Mouse (Mus musculus) liver, embryonic 14.5 days (tissue): Measurements from ENCODE around the gene Pip5k1b. TPM values are rescaled to one million over a fixed set of nuclear protein-coding genes. Genes with fewer than 3 reads are reported as not detected.
A peak's percentile ranks its signal among the peaks of the same experiment; 100 is the strongest.

Experiments
- ATAC-seq: fragments of 200-750 bp; cut with Nextera tagmentation; 2 replicates; pipeline ENCODE4 v1.8.0; 2017; ENCODE audit warnings: moderate number of reproducible peaks, mild to moderate bottlenecking, moderate library complexity; ENCODE audit not compliant: insufficient read depth
- DNase-seq, 3 experiments: peaks; one replicate each; pipeline ENCODE4 v3.0.0-alpha.2; 2012 to 2013; ENCODE audit warnings: low read depth in 3 of 3, low spot score in 3 of 3
- H3K27ac ChIP-seq: fragments of 300-500 bp; sonication (generic); 2 replicates; pipeline ENCODE4 v1.5.1; 2014; ENCODE audit warnings: moderate library complexity, mild to moderate bottlenecking, control low read depth, inconsistent platforms
- H3K27me3 ChIP-seq: fragments of 300-500 bp; sonication (generic); 2 replicates; pipeline ENCODE4 v1.6.1; 2014; ENCODE audit warnings: mild to moderate bottlenecking, low read length, moderate library complexity; ENCODE audit not compliant: control insufficient read depth, insufficient read depth
- H3K36me3 ChIP-seq: fragments of 300-500 bp; sonication (generic); replicated peaks from 2 replicates; pipeline ENCODE4 v1.6.1; 2014; ENCODE audit warnings: low read depth; ENCODE audit not compliant: control insufficient read depth, insufficient read depth
- H3K4me1 ChIP-seq, 2 experiments: fragments of 200-500 bp in 1 of 2; fragments of 300-500 bp in 1 of 2; sonication (generic) in 1 of 2; replicated peaks; 2 replicates each; pipeline ENCODE4 v1.6.1; 2012 to 2014; ENCODE audit warnings: antibody characterized with exemption in 1 of 2, inconsistent platforms in 1 of 2, low read length in 1 of 2; ENCODE audit not compliant: control insufficient read depth in 2 of 2, insufficient read depth in 2 of 2
- H3K4me2 ChIP-seq: fragments of 300-500 bp; sonication (generic); 2 replicates; pipeline ENCODE4 v1.6.1; 2014; ENCODE audit warnings: low read depth, mild to moderate bottlenecking, control low read depth, moderate library complexity
- H3K4me3 ChIP-seq, 2 experiments: fragments of 200-500 bp in 1 of 2; fragments of 300-500 bp in 1 of 2; sonication (generic) in 1 of 2; 2 replicates each; pipeline ENCODE4 v1.5.1; 2012 to 2014; ENCODE audit warnings: low read depth in 2 of 2, low read length in 2 of 2, mild to moderate bottlenecking in 2 of 2, control low read depth in 1 of 2, inconsistent platforms in 1 of 2, moderate library complexity in 1 of 2; ENCODE audit not compliant: insufficient read depth in 1 of 2
- H3K9ac ChIP-seq: fragments of 300-500 bp; sonication (generic); replicated peaks from 2 replicates; pipeline ENCODE4 v1.6.1; 2014; ENCODE audit warnings: mild to moderate bottlenecking, control low read depth, moderate library complexity
- H3K9me3 ChIP-seq: fragments of 300-500 bp; sonication (generic); 2 replicates; pipeline ENCODE4 v1.6.1; 2016; ENCODE audit warnings: low read length, mixed read lengths; ENCODE audit not compliant: control insufficient read depth
- CTCF ChIP-seq: IDR thresholded peaks from 2 replicates; pipeline ENCODE4 v1.5.1; 2016; ENCODE audit warnings: antibody characterized with exemption, low read depth, control low read depth
- EP300 ChIP-seq: IDR thresholded peaks from 2 replicates; pipeline ENCODE4 v1.6.1; 2016; ENCODE audit warnings: antibody characterized with exemption, low read depth
- WGBS: fragments of 180-500 bp; shearing (Covaris S2); extraction: QIAGEN DNeasy Blood & Tissue Kit; methylation state at CpG from one replicate; pipeline ENCODE4 v1.1.7; 2014; ENCODE audit not compliant: insufficient replicate concordance; 5-methylcytosine and 5-hydroxymethylcytosine counted together
- polyA plus RNA-seq, 2 experiments: library from polyadenylated mRNA; depleted of rRNA in 1 of 2; stranded (reverse) in 1 of 2; unstranded in 1 of 2; fragments of >200 nt; fragmentation: Nextera tagmentation in 1 of 2; extraction: Ambion mirVana in 1 of 2; gene quantifications; 2 replicates each; pipeline versions ENCODE4 v1.2.1 to v1.2.3; 2012 to 2014

The Pip5k1b gene
- polyA plus RNA-seq, 2 experiments = 8.1 to 10.8 TPM

DNA sequence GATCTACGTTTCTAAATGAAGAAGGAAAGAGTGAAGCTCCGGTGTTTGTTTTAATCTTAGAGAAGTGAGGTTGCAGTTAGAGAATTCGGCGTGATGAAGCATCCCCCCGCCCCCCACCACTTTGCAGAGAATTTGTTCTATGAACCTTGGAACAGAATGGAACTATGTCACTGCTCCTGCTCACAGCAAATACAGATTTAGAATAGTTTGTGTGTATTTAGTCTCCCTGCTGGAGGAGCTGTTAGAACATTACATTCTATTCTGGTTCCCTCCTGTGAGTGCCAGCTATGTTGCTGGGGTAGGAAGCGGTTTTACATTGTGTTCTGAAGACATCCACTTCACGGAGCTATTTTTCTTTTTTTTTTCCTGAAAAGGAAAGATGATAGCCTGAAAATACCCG, 28.3 kb upstream of the Pip5k1b start:
- Histone ChIP-seq H3K4me1 (no peaks in the 10 kb centered on the region), H3K27me3 (no peaks in the 10 kb centered on the region; the same call in 1 of the 2 replicates), H3K4me3 (no peak overlapping the region), H3K27ac (no peak overlapping the region), H3K9me3 (no peaks in the 10 kb centered on the region), H3K36me3 (no peaks in the 10 kb centered on the region), H3K9ac (no peak overlapping the region), H3K4me2 (no peak overlapping the region)
- DNase-seq = no peak
- 63% methylated on average over 8 of the region's 8 CpGs for WGBS
- no peak for ATAC-seq
- TF ChIP-seq EP300 (no peak), CTCF (no peak)

- Histone ChIP-seq H3K9me3 (no peaks in the 10 kb centered on the region), H3K4me2 (no peak overlapping the region), H3K27ac (no peak overlapping the region), H3K9ac (no peak overlapping the region), H3K27me3 (no peaks in the 10 kb centered on the region), H3K4me3 (no peak overlapping the region), H3K4me1 (no peaks in the 10 kb centered on the region), H3K36me3 (no peaks in the 10 kb centered on the region)
- DNase-seq = no peak
- ATAC-seq = no peak
- 83% methylated on average over 13 of the region's 13 CpGs for WGBS
- TF ChIP-seq CTCF = no peak
- TF ChIP-seq EP300 = no peak
These were observed 20.5 kb upstream of the Pip5k1b start for GRCm38 (mm10) chr19:24576125-24576524.

GRCm38 (mm10) chr19:24571756-24572181, 16.1 kb upstream of the Pip5k1b start:
- H3K9ac ChIP-seq = no peak overlapping the region
- no peaks in the 10 kb centered on the region for H3K4me1 ChIP-seq
- no peak for ATAC-seq
- no peaks in the 10 kb centered on the region for H3K36me3 ChIP-seq
- TF ChIP-seq EP300 (no peak), CTCF (no peak)
- H3K27ac ChIP-seq = no peak overlapping the region
- WGBS = 57% methylated on average over 7 of the region's 7 CpGs
- no peak overlapping the region for H3K4me3 ChIP-seq
- no peaks in the 10 kb centered on the region for H3K9me3 ChIP-seq
- H3K4me2 ChIP-seq = no peak overlapping the region
- DNase-seq = no peak
- no peaks in the 10 kb centered on the region; the same call in 1 of the 2 replicates for H3K27me3 ChIP-seq

GRCm38 (mm10) chr19:24570969-24571368, 15.3 kb upstream of the Pip5k1b start:
- DNase-seq (no peak), ATAC-seq (no peak)
- no peaks in the 10 kb centered on the region for H3K4me1 ChIP-seq
- WGBS = 79% methylated on average over 8 of the region's 8 CpGs
- no peak overlapping the region for H3K9ac ChIP-seq
- H3K4me2 ChIP-seq = no peak overlapping the region
- TF ChIP-seq EP300 (no peak), CTCF (no peak)
- H3K9me3 ChIP-seq = no peaks in the 10 kb centered on the region
- no peak overlapping the region for H3K4me3 ChIP-seq
- no peaks in the 10 kb centered on the region for H3K36me3 ChIP-seq
- H3K27me3 ChIP-seq = no peaks in the 10 kb centered on the region; the same call in 1 of the 2 replicates
- no peak overlapping the region for H3K27ac ChIP-seq

DNA sequence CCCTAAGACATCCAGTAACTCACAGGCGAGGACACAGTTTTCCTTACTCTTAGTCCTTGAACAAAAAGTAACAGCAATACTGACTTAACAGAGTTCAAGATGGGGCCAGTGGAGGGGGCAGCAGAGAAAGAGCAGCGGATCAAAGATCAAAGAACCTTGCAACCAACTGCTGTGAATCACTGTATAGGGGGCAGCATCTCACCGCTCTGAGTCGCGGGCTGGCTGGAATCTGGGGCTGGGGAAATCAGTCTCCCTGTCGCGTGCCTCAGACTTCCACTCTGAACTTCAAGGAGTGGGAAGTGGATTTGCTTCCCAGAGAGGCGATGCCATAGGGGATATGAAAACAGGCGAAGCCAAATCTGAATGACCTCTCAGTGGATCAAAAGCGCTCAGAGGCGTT, 1.8 kb upstream of the Pip5k1b start:
- Histone ChIP-seq H3K27me3 (peaks cover 17% of the 10 kb centered on the region), H3K27ac (no peak overlapping the region), H3K36me3 (no peaks in the 10 kb centered on the region), H3K4me2 (peak overlapping the region; percentile 82), H3K4me3 (no peak overlapping the region), H3K4me1 (peaks cover 21 to 28% of the 10 kb centered on the region in 2 experiments), H3K9me3 (no peaks in the 10 kb centered on the region), H3K9ac (no peak overlapping the region)
- ATAC-seq (no peak), DNase-seq (no peak)
- WGBS = 6% methylated on average over 11 of the region's 11 CpGs
- TF ChIP-seq CTCF (peak; percentile 47), EP300 (no peak)
